Mouse (Mus musculus): ENCODE measurements around the gene Cnst.
A peak's percentile ranks its signal among the peaks of the same experiment; 100 is the strongest.
"Not testable (repeated sequence)": the region's sequence is repeated elsewhere in the genome, so short reads cannot be mapped to it uniquely, and the experiment has no call there.

Gene Cnst

GRCm38 (mm10) chr1:179645101-179645979, 99.2 kb downstream of the Cnst start:
- DNase-seq (ENCODE audit: low read depth, low spot score), result peak; percentile 90

DNA sequence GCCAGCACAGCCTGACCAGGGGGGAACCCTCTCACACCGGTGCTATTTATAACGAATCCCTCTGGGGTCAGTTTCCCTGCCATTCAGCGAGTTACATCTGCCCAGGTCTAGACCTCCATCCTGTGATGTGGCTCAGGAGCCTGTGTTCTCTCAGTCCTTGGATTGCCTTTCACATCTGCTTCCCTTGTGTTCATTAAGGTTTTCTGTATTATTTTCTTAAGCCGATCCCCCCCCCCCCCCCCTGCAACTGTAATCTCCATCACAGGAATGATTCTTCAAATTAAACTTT, 99.8 kb downstream of the Cnst start:
- DNase-seq (ENCODE audit: low read depth, low spot score), result no peak

DNA sequence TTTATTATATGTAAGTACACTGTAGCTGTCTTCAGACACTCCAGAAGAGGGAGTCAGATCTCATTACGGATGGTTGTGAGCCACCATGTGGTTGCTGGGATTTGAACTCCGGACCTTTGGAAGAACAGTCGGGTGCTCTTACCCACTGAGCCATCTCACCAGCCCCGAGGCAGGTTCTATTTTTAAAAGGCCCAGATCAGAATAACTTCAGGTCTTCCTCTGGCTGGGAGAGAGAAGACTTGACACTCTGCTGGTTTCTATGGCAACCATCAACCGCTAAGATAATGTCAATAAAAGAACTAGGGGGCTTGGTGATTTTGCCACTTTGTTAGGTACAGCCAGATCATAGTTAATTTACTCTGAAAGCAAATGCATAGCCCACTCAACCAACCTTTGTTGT, 102.5 kb downstream of the Cnst start:
- DNase-seq (ENCODE audit: low read depth, low spot score), result not testable (repeated sequence)

GRCm38 (mm10) chr1:179649324-179649723, 103.2 kb downstream of the Cnst start:
- DNase-seq (ENCODE audit: low read depth, low spot score), result no peak

DNA sequence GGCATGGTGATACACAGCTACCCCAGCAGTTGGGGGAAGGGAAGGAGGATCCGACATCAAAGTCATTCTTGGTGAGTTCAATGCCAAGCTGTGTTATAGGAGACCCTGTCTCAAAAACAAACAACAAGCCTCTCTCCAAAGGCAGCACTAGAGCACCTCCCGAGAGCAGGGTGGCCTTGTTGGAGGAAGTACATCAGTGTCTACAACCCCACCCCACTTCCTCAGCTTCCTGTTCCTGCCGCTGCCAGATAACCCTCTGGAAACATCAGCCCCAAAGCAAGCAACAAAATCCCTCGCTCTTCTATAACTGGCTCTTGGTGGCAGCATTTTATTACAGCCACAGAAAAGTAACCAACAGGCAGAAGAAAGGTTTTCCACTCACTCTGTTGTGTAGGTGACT, 104.1 kb downstream of the Cnst start:
- DNase-seq (ENCODE audit: low read depth, low spot score), result no peak

GRCm38 (mm10) chr1:179651224-179651623, 105.1 kb downstream of the Cnst start:
- DNase-seq (ENCODE audit: low read depth, low spot score), result no peak

DNA sequence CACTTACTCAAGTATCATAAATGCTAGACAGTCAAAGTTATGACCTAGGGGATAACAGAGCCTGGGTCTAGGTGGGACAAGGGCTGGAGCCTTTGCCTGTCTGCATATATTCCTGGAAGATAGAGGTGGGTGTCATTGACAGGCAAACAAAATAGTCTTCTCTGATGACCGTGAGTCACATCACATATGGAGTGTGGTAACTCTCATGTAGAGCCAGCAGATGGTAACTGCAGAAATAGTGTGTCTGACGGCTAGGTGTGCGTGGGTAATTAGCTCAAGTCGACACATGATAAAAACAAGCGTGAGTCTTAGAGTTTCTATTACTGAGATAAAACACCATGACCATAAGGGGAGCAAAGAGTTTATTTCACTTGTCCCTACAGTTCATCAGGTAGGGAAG, 116.9 kb downstream of the Cnst start:
- no peak for DNase-seq (ENCODE audit: low read depth, low spot score)

DNA sequence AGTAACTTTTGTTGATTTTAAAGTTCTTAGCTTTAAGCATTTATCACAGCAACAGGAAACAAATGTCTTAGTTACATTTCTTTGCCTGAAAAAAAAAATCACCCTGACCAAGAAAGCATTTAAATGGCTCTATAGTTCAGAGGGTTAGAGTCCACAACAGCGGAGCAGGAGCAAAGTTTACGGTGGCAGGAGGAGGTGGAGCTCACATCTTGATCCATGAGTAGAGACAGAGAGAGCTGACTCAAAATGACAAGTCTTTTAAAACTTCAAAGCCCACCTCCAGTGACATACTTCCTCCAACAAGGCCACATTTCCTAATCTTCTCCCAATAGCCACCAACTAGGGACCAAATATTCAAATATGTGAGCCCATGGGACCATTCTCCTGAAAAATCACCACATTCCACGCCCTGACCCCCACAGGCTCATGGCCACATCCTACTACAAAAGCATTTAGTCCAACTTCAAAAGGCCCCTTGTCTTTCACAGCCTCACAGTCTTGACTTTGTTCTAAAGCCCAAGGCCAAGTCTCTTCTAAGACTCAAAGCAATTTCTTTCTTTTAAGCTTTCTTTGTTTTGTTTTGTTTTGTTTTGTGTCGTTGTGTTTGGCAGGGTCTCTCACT, 118.2 kb downstream of the Cnst start:
- no peak for DNase-seq (ENCODE audit: low read depth, low spot score)

GRCm38 (mm10) chr1:179666971-179667370, 120.8 kb downstream of the Cnst start:
- DNase-seq (ENCODE audit: low read depth, low spot score), result no peak

- DNase-seq (ENCODE audit: low read depth, low spot score), result no peak
These were observed 121.3 kb downstream of the Cnst start for GRCm38 (mm10) chr1:179667450-179667849.

GRCm38 (mm10) chr1:179668013-179668805, 122.0 kb downstream of the Cnst start, which contains the start of gene Sccpdh:
Gene Sccpdh, plus strand, starts transcription at chr1:179668210.
- DNase-seq (ENCODE audit: low read depth, low spot score), result peak; percentile 71

DNA sequence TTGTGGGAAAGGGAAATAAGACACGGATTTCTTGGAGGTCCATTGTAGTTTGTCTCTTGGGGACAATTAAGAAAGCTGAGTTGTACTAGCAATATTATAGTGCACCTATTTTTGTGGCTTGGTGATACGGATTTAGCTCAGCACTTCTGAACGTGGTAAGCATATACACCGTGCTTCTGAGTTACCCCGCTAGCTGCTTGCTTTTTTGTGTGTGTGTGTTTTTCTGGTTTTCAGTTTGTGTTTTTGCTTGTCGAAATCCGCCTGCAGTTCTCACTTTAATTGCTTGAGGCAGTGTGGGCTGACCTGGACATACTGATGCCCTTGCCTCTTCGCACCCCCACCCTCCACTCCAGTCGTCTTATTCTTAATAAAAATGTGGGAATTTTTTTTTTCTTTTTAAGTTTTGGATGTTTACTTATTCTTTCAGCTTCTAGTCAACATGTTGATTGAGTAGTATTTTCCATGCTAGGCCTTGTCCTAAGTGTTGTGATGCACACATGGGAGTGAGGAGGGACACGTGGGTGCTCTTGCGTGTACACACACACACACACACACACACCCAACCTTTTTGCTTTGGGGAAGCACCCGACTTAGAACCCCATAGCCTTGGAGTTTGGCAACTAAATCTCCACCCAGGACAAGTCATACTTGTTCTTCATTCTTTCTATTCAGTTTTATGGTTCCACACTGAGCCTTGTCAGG, 122.8 kb downstream of the Cnst start:
- peak; percentile 64 for DNase-seq (ENCODE audit: low read depth, low spot score)

GRCm38 (mm10) chr1:179674355-179674754, 128.2 kb downstream of the Cnst start:
- DNase-seq (ENCODE audit: low read depth, low spot score), result no peak

DNA sequence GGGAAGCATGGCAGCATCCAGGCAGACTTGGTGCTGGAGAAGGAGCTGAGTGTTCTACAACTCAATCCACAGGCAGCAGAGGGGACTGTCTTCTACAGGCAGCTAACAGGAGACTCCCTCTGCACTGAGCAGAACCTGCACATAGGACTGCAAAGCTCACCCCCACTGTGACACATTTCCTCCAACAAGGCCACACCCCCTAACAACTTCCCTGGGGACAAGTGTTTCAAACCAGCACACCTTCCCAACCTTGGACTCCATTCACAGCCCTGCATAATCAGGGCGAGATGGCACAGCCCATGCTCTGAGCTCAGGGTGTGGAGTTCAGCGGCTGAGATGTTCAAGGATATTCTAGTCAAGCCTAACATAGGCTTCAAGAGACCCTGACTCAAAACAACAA, 130.9 kb downstream of the Cnst start:
- DNase-seq (ENCODE audit: low read depth, low spot score), result no peak
